Mouse (Mus musculus): ENCODE data around the gene Eln.

Eln gene

GRCm38 (mm10) chr5:134746890-134747511 lies at the start of gene Eln:
TSS of gene Eln (minus strand) at chr5:134747323.
- peak; percentile 65 for DNase-seq

GRCm38 (mm10) chr5:134790080-134790995 lies 43.2 kb upstream of the Eln start:
- peak; percentile 30 for DNase-seq

- peak; percentile 46 for DNase-seq
These were observed 41.1 kb upstream of the Eln start for GRCm38 (mm10) chr5:134788237-134788636.

- DNase-seq = no peak
These were observed 38.7 kb upstream of the Eln start for GRCm38 (mm10) chr5:134785691-134786371.

- no peak for DNase-seq
These were observed 36.7 kb upstream of the Eln start for GRCm38 (mm10) chr5:134783794-134784193.

GRCm38 (mm10) chr5:134780963-134781362 lies 33.8 kb upstream of the Eln start:
- no peak for DNase-seq

GRCm38 (mm10) chr5:134780146-134780545 lies 33.0 kb upstream of the Eln start:
- DNase-seq = no peak

GRCm38 (mm10) chr5:134776551-134776950 lies 29.4 kb upstream of the Eln start:
- no peak for DNase-seq

- DNase-seq = peak; percentile 61
These were observed 25.4 kb upstream of the Eln start for GRCm38 (mm10) chr5:134772522-134772921.

GRCm38 (mm10) chr5:134771750-134772149 lies 24.6 kb upstream of the Eln start:
- DNase-seq = no peak

GRCm38 (mm10) chr5:134769181-134769580 lies 22.1 kb upstream of the Eln start:
- peak; percentile 33 for DNase-seq

- DNase-seq = no peak
These were observed 18.3 kb upstream of the Eln start for GRCm38 (mm10) chr5:134765441-134765840.

GRCm38 (mm10) chr5:134763326-134763725 lies 16.2 kb upstream of the Eln start:
- peak; percentile 32 for DNase-seq

- peak; percentile 38 for DNase-seq
These were observed 14.4 kb upstream of the Eln start for GRCm38 (mm10) chr5:134761409-134762124.

- no peak for DNase-seq
These were observed 8.9 kb upstream of the Eln start for GRCm38 (mm10) chr5:134756031-134756430.

GRCm38 (mm10) chr5:134754096-134754495 lies 7.0 kb upstream of the Eln start:
- no peak for DNase-seq

GRCm38 (mm10) chr5:134750469-134750868 lies 3.3 kb upstream of the Eln start:
- DNase-seq = no peak

GRCm38 (mm10) chr5:134747947-134748618 lies 960 bp upstream of the Eln start:
- DNase-seq = peak; percentile 79

GRCm38 (mm10) chr5:134747512-134747893 lies 380 bp upstream of the Eln start:
- DNase-seq = peak; percentile 92

GRCm38 (mm10) chr5:134746201-134746600 lies 922 bp downstream of the Eln start:
- no peak for DNase-seq

GRCm38 (mm10) chr5:134745801-134746200 lies 1.3 kb downstream of the Eln start:
- DNase-seq = no peak

- no peak for DNase-seq
These were observed 2.1 kb downstream of the Eln start for GRCm38 (mm10) chr5:134745000-134745399.
